Mouse (Mus musculus): ENCODE results near the gene Rasgef1b.

The Rasgef1b gene

GRCm38 (mm10) chr5:99470613-99471012, 258.3 kb downstream of the Rasgef1b start:
- no peak for DNase-seq (ENCODE audit: low read depth in 1 of 2, low spot score in 2 of 2)

GRCm38 (mm10) chr5:99459007-99459406, 269.9 kb downstream of the Rasgef1b start:
- no peak for DNase-seq (ENCODE audit: low read depth in 1 of 2, low spot score in 2 of 2)

- DNase-seq (ENCODE audit: low read depth in 1 of 2, low spot score in 2 of 2): no peak
These were observed 271.6 kb downstream of the Rasgef1b start for GRCm38 (mm10) chr5:99457291-99457690.

GRCm38 (mm10) chr5:99451939-99452338, 276.9 kb downstream of the Rasgef1b start:
- DNase-seq (ENCODE audit: low read depth in 1 of 2, low spot score in 2 of 2): no peak

- no peak for DNase-seq (ENCODE audit: low read depth in 1 of 2, low spot score in 2 of 2)
These were observed 277.4 kb downstream of the Rasgef1b start for GRCm38 (mm10) chr5:99451416-99451815.

GRCm38 (mm10) chr5:99450994-99451393, 277.9 kb downstream of the Rasgef1b start:
- DNase-seq (ENCODE audit: low read depth in 1 of 2, low spot score in 2 of 2): no peak

GRCm38 (mm10) chr5:99450463-99450862, 278.4 kb downstream of the Rasgef1b start:
- no peak for DNase-seq (ENCODE audit: low read depth in 1 of 2, low spot score in 2 of 2)

GRCm38 (mm10) chr5:99447481-99447880, 281.4 kb downstream of the Rasgef1b start:
- no peak for DNase-seq (ENCODE audit: low read depth in 1 of 2, low spot score in 2 of 2)

- no peak for DNase-seq (ENCODE audit: low read depth in 1 of 2, low spot score in 2 of 2)
These were observed 283.6 kb downstream of the Rasgef1b start for GRCm38 (mm10) chr5:99445242-99445641.

GRCm38 (mm10) chr5:99444777-99445176, 284.1 kb downstream of the Rasgef1b start:
- no peak for DNase-seq (ENCODE audit: low read depth in 1 of 2, low spot score in 2 of 2)

- no peak for DNase-seq (ENCODE audit: low read depth in 1 of 2, low spot score in 2 of 2)
These were observed 288.8 kb downstream of the Rasgef1b start for GRCm38 (mm10) chr5:99440109-99440508.

GRCm38 (mm10) chr5:99438526-99438925, 290.3 kb downstream of the Rasgef1b start:
- DNase-seq (ENCODE audit: low read depth in 1 of 2, low spot score in 2 of 2): no peak

- no peak for DNase-seq (ENCODE audit: low read depth in 1 of 2, low spot score in 2 of 2)
These were observed 294.6 kb downstream of the Rasgef1b start for GRCm38 (mm10) chr5:99434226-99434625.

- no peak for DNase-seq (ENCODE audit: low read depth in 1 of 2, low spot score in 2 of 2)
These were observed 296.4 kb downstream of the Rasgef1b start for GRCm38 (mm10) chr5:99432471-99432870.

GRCm38 (mm10) chr5:99429273-99429672, 299.6 kb downstream of the Rasgef1b start:
- no peak for DNase-seq (ENCODE audit: low read depth in 1 of 2, low spot score in 2 of 2)

- DNase-seq (ENCODE audit: low read depth in 1 of 2, low spot score in 2 of 2): no peak
These were observed 300.2 kb downstream of the Rasgef1b start for GRCm38 (mm10) chr5:99428648-99429047.

GRCm38 (mm10) chr5:99423271-99423670, 305.6 kb downstream of the Rasgef1b start:
- no peak for DNase-seq (ENCODE audit: low read depth in 1 of 2, low spot score in 2 of 2)

GRCm38 (mm10) chr5:99422856-99423255, 306.0 kb downstream of the Rasgef1b start:
- DNase-seq (ENCODE audit: low read depth in 1 of 2, low spot score in 2 of 2): no peak

GRCm38 (mm10) chr5:99422092-99422491, 306.8 kb downstream of the Rasgef1b start:
- no peak for DNase-seq (ENCODE audit: low read depth in 1 of 2, low spot score in 2 of 2)

GRCm38 (mm10) chr5:99419872-99420271, 309.0 kb downstream of the Rasgef1b start:
- DNase-seq (ENCODE audit: low read depth in 1 of 2, low spot score in 2 of 2): no peak

- DNase-seq (ENCODE audit: low read depth in 1 of 2, low spot score in 2 of 2): no peak
These were observed 312.0 kb downstream of the Rasgef1b start for GRCm38 (mm10) chr5:99416902-99417301.

GRCm38 (mm10) chr5:99415676-99416075, 313.2 kb downstream of the Rasgef1b start:
- no peak for DNase-seq (ENCODE audit: low read depth in 1 of 2, low spot score in 2 of 2)

GRCm38 (mm10) chr5:99415049-99415448, 313.8 kb downstream of the Rasgef1b start:
- peak in 1 of 2 experiments; percentile 18 for DNase-seq (ENCODE audit: low read depth in 1 of 2, low spot score in 2 of 2)

GRCm38 (mm10) chr5:99414293-99414692, 314.6 kb downstream of the Rasgef1b start:
- peak in 1 of 2 experiments; percentile 5 for DNase-seq (ENCODE audit: low read depth in 1 of 2, low spot score in 2 of 2)

All from monocyte, adult 2 months (primary cell).